Mouse (Mus musculus) heart, adult 11 months (tissue): Measurements from ENCODE around the gene Dock7.

ENCODE experiments used
- DNase-seq: peaks from one replicate; pipeline ENCODE4 v3.0.0; 2022

Dock7 gene

DNA sequence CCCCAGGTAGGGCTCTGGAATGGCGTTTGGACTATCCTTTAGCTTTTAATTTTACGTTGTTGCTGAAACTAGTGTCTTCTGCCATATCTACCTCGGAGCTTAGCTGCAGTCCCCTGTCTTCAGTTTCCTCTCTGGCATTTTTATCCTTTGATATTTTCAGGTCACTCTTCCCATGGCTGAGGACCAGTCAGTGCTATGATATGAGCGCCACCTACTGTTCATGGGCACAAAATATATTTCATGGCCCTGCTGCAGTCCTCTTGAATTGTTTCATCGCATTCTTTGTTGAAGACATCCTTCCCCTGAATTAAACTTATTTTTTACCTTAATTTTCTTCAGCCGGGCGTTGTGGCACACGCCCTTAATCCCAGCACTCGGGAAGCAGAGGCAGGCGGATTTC is 233.6 kb downstream of the Dock7 start:
- DNase-seq, result peak; percentile 75
